Mouse (Mus musculus): ENCODE data around the gene Tpra1.

GRCm38 (mm10) chr6:88903708-88904107, 1.7 kb downstream of the Tpra1 start:
- no peak for TF ChIP-seq CTCF (IDR thresholded peaks at IDR 0.05; ENCODE audit: extremely low read depth, insufficient read depth, insufficient read length, insufficient replicate concordance)
- no peak for TF ChIP-seq POLR2A (IDR thresholded peaks at IDR 0.05; ENCODE audit: low read depth, low read length)

Measured in spleen, adult 2 months (tissue).